Mouse (Mus musculus) cerebellum, adult (tissue): Measurements from ENCODE around the gene Gfpt2.

Experiments
- ATAC-seq: cut with Nextera tagmentation; 2 replicates; pipeline ENCODE4 v1.9.2; 2017; ENCODE audit warnings: mild to moderate bottlenecking, moderate library complexity, mixed read lengths; ENCODE audit not compliant: insufficient number of reproducible peaks, low FRiP score, low TSS enrichment

Gfpt2 gene

DNA sequence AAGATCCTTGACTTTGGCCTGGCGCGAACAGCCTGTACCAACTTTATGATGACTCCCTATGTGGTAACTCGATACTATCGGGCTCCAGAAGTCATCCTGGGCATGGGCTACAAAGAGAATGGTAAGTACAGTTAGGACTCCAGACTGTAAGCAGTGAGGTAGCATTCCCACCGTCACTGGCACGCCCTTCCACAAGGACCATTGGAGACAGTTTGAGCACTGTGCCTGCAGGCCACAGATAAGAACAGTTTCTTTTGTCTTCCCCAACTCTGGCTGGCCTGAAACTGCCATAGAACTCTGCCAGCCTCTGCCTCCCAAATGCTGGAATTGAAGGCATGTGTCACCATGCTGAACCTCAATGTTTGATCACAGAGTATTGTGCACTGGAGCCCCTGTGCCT is 78.8 kb downstream of the Gfpt2 start:
- ATAC-seq: no peak

DNA sequence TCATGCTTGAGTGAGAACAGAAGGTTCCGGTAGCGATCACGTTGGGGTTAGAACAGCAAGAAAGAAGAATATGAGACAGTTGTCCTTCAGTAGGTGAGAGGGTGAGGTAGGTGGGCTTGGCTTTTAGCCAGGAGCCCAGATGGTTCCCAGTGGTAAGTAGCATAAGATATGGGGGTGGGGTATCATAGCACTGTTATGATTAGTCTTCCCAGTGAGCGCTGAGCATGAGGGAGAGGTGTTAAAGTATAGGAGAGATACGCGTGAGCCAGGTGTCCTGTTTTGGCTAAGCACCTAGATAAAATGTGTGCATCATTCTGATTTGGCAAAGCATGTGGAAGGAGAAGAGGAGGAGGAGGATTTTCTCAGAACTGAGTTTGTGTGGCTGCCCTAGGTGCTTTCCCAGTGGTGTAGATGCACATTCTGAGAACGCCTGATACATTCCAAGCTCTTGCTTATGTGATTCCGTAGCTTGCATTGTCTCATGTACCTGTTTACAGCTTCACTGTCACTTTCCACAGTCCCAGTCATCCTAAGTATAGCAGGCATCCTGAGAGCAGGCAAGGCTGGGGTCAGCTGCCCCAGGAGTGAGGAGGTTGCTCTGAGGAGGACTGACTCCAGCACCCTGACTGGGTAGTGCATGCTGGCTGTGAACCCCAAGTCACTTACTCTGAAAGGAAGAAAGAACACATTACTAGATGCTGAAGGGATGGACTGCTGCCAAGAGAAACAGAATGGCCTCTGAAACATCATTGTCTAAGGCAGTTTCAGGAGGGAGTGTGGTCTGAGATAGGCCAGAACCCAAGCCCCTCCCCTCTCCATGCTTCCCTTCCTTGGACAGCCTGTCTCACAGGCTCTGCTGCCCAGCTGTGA is 83.2 kb downstream of the Gfpt2 start:
- peak; percentile 37; the same call in 1 of the 2 replicates for ATAC-seq

DNA sequence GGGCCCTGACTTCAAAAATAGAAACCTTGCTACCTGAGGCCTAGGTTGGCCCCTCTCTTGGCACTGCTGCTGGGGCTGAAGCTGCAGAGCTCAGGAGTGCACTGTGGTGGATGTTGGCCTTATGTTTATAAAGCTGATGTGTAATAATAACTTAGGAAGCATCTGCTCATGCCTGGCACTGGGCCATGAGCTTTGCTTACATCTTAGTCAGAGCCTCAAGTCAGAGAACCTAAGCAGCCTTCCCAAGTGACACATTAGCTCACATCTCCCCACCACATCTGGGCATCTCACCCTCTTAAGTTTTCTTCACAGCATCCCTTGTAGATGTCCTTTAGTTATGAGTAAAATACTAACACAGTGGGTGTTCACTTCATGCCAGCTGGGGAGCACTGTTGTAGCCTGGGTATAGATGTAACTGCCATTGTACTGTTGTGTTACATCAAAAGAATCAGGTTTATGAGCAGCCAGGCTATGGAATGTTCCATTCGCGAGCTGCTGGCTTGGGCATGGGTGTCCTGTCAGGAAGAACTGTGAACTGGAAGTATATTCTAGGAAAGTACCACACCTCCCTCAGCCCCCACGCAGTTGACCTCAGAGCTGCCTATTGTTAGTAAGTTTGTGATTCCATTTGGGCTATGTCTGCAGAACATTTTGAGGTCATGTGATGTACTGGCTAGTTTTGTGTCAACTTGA is 86.1 kb downstream of the Gfpt2 start:
- ATAC-seq: no peak

DNA sequence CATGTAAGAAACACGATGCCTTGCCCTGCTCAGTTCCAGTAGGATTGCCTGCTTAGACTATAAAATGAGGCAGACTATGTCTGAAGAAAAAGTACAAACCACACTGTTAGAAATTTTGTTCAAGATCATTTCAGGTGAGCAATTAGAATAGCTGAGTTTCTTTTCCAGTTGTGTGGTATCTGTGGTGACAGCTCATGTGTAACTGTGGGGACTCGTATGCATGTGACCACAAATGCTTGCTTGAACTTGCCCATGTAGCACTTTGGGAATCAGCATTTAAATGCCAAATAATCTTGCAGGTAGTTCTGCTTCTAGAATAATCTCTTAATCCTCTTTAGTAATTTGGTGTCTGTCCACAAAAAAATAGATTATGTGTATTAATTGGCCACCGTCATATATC is 89.4 kb downstream of the Gfpt2 start:
- ATAC-seq: no peak
